Mouse (Mus musculus) embryonic facial prominence, embryonic 12.5 days (tissue): ENCODE measurements around the gene Rtn4. TPM values are rescaled to one million over a fixed set of nuclear protein-coding genes. Genes with fewer than 3 reads are reported as not detected.
"Not testable (repeated sequence)": the region's sequence is repeated elsewhere in the genome, so short reads cannot be mapped to it uniquely, and the experiment has no call there.

Experiments used
- ATAC-seq: fragments of 200-750 bp; cut with Nextera tagmentation; 2 replicates; pipeline ENCODE4 v1.8.0; 2017; ENCODE audit not compliant: insufficient number of reproducible peaks, insufficient read depth, low FRiP score, low TSS enrichment
- H3K27ac ChIP-seq: fragments of 300-500 bp; sonication (generic); 2 replicates; pipeline ENCODE4 v1.5.1; 2016; ENCODE audit warnings: mild to moderate bottlenecking
- H3K27me3 ChIP-seq: fragments of 300-500 bp; sonication (generic); 2 replicates; pipeline ENCODE4 v1.6.1; 2016; ENCODE audit warnings: mild to moderate bottlenecking, moderate library complexity
- H3K36me3 ChIP-seq: fragments of 300-500 bp; sonication (generic); 2 replicates; pipeline ENCODE4 v1.6.1; 2016; ENCODE audit warnings: mild to moderate bottlenecking
- H3K4me1 ChIP-seq: fragments of 300-500 bp; sonication (generic); 2 replicates; pipeline ENCODE4 v1.6.1; 2016
- H3K4me2 ChIP-seq: fragments of 300-500 bp; sonication (generic); replicated peaks from 2 replicates; pipeline ENCODE4 v1.6.1; 2016; ENCODE audit warnings: mild to moderate bottlenecking, moderate library complexity
- H3K4me3 ChIP-seq: fragments of 300-500 bp; sonication (generic); 2 replicates; pipeline ENCODE4 v1.5.1; 2016; ENCODE audit warnings: mild to moderate bottlenecking
- H3K9ac ChIP-seq: fragments of 300-500 bp; sonication (generic); 2 replicates; pipeline ENCODE4 v1.6.1; 2016; ENCODE audit warnings: mild to moderate bottlenecking, moderate library complexity
- H3K9me3 ChIP-seq: fragments of 300-500 bp; sonication (generic); 2 replicates; pipeline ENCODE4 v1.6.1; 2016; ENCODE audit warnings: mild to moderate bottlenecking, moderate library complexity
- WGBS: fragments of 180-500 bp; shearing (Covaris S2); methylation state at CpG from one replicate; pipeline ENCODE4 v1.1.7; 2016; 5-methylcytosine and 5-hydroxymethylcytosine counted together
- polyA plus RNA-seq: library from polyadenylated mRNA; unstranded; fragments of >200 nt; fragmentation: Nextera tagmentation; extraction: Ambion mirVana; gene quantifications from 2 replicates; pipeline ENCODE4 v1.2.1, GENCODE M21; 2016

Gene Rtn4
- polyA plus RNA-seq = 88.5 and 92.4 TPM in 2 replicates

DNA sequence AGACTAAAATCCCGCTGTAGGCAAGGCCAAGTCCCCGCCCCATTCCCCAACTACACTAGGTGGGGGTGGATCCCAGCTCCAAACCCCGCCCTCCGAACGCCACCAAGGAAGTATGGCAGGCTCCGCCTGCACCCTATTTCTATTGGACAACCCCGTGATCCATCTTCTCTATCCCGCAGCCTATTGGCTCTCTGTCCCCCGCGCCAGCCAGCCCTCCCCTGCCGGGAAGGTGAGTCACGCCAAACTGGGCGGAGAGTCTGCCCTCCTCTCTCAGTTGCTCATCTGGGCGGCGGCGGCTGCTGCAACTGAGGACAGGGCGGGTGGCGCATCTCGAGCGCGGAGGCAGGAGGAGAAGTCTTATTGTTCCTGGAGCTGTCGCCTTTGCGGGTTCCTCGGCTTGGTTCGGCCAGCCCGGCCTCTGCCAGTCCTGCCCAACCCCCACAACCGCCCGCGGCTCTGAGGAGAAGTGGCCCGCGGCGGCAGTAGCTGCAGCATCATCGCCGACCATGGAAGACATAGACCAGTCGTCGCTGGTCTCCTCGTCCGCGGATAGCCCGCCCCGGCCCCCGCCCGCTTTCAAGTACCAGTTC, at the start of gene Rtn4:
Gene Rtn4 (plus strand): TSS at position 265 of the 590 bp plus-strand sequence.
- under 1% methylated on average over 43 of the region's 43 CpGs for WGBS
- H3K27ac ChIP-seq = peak within 1 kb of the TSS; percentile 99
- peak within 1 kb of the TSS; percentile 96 for H3K9ac ChIP-seq
- peak within 1 kb of the TSS; percentile 89 for H3K4me3 ChIP-seq
- H3K36me3 ChIP-seq = no peaks in the 10 kb centered on the region
- peak; percentile 98 for ATAC-seq
- no peaks in the 10 kb centered on the region for H3K4me1 ChIP-seq
- H3K9me3 ChIP-seq = no peaks in the 10 kb centered on the region
- no peaks in the 10 kb centered on the region for H3K27me3 ChIP-seq
- peak within 1 kb of the TSS; percentile 57 for H3K4me2 ChIP-seq

DNA sequence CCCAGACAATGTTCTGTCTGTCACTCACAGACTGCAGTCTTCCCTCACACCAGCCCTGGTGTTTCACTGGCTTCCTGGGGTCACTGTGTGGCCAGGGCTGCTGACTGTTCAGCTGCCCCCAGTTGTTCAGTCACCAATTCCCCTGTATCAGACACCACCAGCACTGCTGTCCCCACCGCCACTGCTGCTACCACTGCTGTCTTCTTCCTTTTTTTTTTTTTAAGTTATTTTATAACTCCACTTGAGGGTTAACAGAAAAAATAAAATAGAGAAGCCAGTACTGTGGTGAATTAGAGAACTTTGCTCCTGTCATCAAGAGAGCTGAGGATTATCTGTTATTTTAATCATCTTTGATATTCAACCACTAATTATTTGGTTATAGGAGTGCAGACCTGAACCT, 48.3 kb upstream of the Rtn4 start:
- 77% methylated on average over 1 of the region's 1 CpGs for WGBS
- ATAC-seq = no peak
- Histone ChIP-seq H3K9me3 (no peaks in the 10 kb centered on the region), H3K4me1 (no peaks in the 10 kb centered on the region), H3K27ac (no peak overlapping the region), H3K27me3 (no peaks in the 10 kb centered on the region), H3K4me3 (no peak overlapping the region), H3K9ac (no peak overlapping the region), H3K4me2 (no peak overlapping the region), H3K36me3 (no peaks in the 10 kb centered on the region)

DNA sequence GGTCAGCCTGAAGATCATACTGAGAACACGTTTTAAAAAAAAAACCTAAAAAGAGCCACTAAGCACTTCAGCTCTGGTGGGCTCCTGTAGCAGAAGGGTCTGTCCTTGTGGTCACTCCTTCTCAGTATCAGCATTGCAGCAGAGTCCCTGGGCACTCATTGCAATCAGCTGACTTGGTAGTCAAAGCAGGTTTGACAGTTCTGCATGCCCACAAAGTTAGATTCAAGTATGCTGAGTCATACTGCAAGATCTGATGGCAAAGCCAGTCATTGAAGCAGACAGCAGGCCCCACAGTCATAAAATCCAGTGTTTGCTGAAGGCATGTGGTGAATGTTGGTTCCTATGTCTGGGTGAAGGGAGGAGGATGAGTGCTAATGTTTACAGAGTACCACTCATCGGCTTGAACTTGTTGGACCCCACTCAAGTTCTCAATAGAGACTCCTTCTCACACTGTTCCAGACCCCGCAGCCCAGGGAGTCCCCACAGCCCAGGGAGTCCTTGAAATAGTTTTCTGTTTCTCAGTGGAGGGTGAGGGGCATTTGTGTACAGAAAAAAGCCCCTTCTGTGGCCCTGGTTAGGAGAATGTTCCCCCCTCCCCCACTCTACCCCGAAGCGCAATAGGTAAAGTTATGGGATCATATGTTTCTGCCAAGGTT, 47.2 kb upstream of the Rtn4 start:
- WGBS = 76% methylated on average over 5 of the region's 5 CpGs
- no peak overlapping the region for H3K4me3 ChIP-seq
- no peaks in the 10 kb centered on the region for H3K36me3 ChIP-seq
- H3K4me2 ChIP-seq = no peak overlapping the region
- H3K9ac ChIP-seq = no peak overlapping the region
- no peaks in the 10 kb centered on the region for H3K4me1 ChIP-seq
- H3K9me3 ChIP-seq = no peaks in the 10 kb centered on the region
- no peaks in the 10 kb centered on the region for H3K27me3 ChIP-seq
- H3K27ac ChIP-seq = no peak overlapping the region
- no peak for ATAC-seq

DNA sequence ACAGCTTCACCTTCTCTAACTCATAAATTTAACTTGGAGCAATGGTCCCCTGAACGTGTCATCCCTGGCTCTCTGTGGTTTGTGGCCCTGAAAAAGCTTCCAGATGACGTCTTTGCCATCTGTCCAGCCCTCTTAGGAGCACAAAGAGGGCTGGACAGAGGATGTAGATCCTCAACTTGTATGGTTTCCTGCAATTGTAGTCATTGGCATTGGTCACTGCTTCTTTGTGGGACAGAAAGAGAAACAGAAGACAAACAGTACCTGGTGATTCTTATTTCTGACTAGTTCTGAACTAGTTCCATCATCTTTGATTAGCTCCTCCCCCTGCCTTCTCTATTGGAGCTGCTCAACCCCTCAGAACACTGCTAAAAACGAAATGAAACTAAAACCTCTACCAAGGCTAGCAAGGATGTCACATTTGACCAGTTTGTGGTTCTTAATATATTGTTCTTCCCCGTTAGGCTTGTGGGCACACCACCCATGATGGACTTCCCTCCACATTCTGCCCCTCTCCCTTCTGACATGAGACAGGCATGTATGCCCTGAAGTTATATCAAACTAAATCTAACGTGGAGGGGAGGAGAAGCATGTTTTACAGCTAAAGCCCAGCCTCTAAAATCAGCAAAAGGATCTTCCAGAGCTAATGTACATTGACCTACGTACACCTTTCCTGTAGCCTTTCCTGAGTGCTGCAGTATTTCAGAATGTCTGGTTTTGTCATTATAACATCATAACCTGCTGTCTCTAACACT, 45.0 kb upstream of the Rtn4 start:
- ATAC-seq = no peak
- Histone ChIP-seq H3K9me3 (no peaks in the 10 kb centered on the region), H3K27ac (no peak overlapping the region), H3K9ac (no peak overlapping the region), H3K27me3 (no peaks in the 10 kb centered on the region), H3K4me3 (no peak overlapping the region), H3K4me2 (no peak overlapping the region), H3K4me1 (no peaks in the 10 kb centered on the region), H3K36me3 (no peaks in the 10 kb centered on the region)
- 54% methylated on average over 6 of the region's 6 CpGs for WGBS

DNA sequence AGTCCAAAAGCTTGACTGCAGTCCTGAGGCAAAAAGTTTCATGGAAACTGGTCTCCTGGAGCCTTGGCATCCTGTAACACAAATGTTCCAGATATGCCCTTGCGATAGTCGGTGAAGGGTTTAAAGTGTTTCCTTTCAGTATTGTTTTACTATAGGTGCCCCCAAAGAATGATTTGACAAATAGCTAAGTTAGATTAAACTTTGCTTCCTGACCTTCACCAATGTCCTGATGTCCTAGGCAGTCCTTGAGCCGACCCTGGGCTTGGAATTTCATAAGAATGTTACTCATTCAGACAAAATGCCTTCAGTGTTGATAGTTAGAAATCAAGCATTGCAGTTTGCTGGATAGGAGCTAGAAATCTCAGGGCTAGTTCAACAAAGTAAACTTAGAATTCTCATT, 37.4 kb upstream of the Rtn4 start:
- 91% methylated on average over 3 of the region's 3 CpGs for WGBS

DNA sequence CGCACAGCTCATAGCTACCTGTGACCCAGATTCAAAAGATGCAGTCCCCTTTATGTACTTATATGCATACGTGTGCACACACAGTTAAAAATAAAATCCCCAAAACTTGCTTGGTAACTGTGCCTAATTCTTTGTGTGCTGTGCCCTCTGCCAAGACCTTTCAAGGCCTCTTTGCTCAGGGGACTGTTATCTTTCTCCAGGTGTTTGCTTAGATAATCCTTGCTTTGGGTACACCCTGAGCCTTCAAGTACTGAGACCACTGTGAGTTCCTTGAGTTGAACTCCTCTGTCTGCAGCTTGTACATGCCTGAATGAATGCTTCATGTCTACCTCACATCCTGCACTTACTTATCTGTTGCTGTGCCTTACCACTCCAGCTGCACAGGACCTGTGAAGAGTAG, 32.0 kb upstream of the Rtn4 start:
- no peaks in the 10 kb centered on the region for H3K9me3 ChIP-seq
- no peaks in the 10 kb centered on the region for H3K27me3 ChIP-seq
- H3K36me3 ChIP-seq = no peaks in the 10 kb centered on the region
- 73% methylated on average over 2 of the region's 2 CpGs for WGBS
- H3K4me2 ChIP-seq = no peak overlapping the region
- H3K27ac ChIP-seq = no peak overlapping the region
- H3K9ac ChIP-seq = no peak overlapping the region
- H3K4me1 ChIP-seq = no peaks in the 10 kb centered on the region
- no peak for ATAC-seq
- no peak overlapping the region for H3K4me3 ChIP-seq

More for the DNA sequence above, 37.4 kb upstream of the Rtn4 start:
- not testable (repeated sequence) for H3K9me3 ChIP-seq, H3K36me3 ChIP-seq, H3K4me1 ChIP-seq, H3K4me2 ChIP-seq, H3K4me3 ChIP-seq, H3K27ac ChIP-seq, ATAC-seq, H3K27me3 ChIP-seq, H3K9ac ChIP-seq

DNA sequence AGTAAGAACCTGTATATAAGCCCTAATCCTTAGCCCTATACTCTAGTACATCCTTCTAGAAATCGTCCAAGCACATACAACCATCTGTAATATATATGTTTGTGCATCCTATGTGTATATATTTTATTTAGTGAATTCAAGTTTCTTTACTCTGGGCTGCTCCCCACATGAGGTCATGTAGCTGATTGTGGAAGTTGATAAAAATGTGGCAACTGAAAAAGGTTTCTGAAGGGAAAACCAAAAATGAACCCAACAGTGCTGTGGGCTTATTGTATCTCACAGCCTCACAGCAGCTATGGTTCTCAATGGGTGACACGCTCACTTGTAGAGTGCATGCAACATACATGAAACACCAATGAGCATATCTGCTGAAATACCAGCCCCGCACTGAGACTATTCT, 25.1 kb upstream of the Rtn4 start:
- no peak for ATAC-seq
- H3K9ac ChIP-seq = no peak overlapping the region
- WGBS = 87% methylated on average over 3 of the region's 3 CpGs

DNA sequence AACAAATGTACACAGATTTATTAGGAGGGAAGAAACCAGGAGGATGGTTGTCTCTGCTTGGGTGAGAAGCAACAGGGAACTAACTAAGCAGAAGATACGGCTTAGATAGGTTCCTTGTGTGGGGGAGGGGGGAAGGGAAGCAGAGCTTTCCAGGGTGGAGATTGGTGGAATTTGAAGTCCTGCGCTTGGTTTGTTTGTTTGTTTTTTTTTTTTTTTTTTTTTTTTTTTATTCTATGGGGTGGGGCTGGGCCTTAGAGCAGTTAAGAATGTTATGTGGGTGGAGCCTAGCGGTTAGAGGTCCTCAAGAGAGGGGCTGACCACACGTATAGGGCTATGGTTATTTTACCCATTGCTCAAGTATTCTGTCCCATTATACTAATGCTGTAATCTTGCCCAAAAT, 23.0 kb upstream of the Rtn4 start:
- H3K4me3 ChIP-seq = no peak overlapping the region
- no peak overlapping the region for H3K4me2 ChIP-seq
- no peaks in the 10 kb centered on the region for H3K36me3 ChIP-seq
- H3K27me3 ChIP-seq = no peaks in the 10 kb centered on the region
- no peaks in the 10 kb centered on the region for H3K4me1 ChIP-seq
- no peak overlapping the region for H3K9ac ChIP-seq
- no peak overlapping the region for H3K27ac ChIP-seq
- ATAC-seq = no peak
- 72% methylated on average over 4 of the region's 4 CpGs for WGBS
- H3K9me3 ChIP-seq = no peaks in the 10 kb centered on the region

More for the DNA sequence above, 25.1 kb upstream of the Rtn4 start:
- no peaks in the 10 kb centered on the region for H3K27me3 ChIP-seq
- no peaks in the 10 kb centered on the region for H3K4me1 ChIP-seq
- no peak overlapping the region for H3K4me3 ChIP-seq
- no peaks in the 10 kb centered on the region for H3K9me3 ChIP-seq
- no peaks in the 10 kb centered on the region for H3K36me3 ChIP-seq
- H3K27ac ChIP-seq = no peak overlapping the region
- H3K4me2 ChIP-seq = no peak overlapping the region

DNA sequence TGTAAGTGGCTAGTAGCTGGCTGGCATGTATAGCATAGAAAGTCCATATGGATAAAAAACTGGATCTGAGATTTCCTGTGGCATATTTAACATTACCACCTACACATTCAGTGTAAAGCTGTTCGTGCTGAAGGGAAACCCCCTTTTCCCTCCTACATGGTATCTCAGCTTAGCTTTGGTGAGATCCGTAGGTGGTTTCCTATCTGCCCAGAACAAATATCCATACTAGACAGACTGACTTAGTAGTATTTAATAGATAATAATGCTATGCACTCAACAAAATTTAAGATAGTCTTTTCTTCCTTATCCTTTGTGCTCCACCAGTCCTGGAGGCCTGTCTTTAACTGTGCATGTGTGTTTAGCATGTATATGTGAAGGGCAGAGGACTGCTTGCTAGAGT, 19.4 kb upstream of the Rtn4 start:
- Histone ChIP-seq H3K9me3 (peaks cover 6% of the 10 kb centered on the region; the same call in 1 of the 2 replicates), H3K4me3 (no peak overlapping the region), H3K27me3 (no peaks in the 10 kb centered on the region), H3K9ac (no peak overlapping the region), H3K27ac (no peak overlapping the region), H3K4me2 (no peak overlapping the region), H3K36me3 (no peaks in the 10 kb centered on the region), H3K4me1 (no peaks in the 10 kb centered on the region)
- 88% methylated on average over 2 of the region's 2 CpGs for WGBS
- no peak for ATAC-seq

DNA sequence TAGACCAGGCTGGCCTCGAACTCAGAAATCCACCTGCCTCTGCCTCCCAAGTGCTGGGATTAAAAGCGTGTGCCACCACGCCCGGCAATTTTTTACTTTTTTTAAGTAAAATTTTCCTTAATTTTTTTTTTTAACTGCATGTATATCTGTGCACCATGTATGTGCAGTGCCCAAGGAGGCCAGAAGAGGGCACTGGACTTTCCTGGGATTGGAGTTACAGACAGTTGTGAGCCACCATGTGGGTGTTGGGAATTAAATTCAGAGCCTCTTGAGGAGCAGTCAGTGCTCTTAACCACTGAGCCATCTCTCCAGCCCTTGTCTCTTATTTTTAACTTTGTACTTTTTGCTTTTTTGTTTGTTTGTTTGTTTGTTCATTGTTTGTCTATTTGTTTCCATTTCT, 16.0 kb upstream of the Rtn4 start:
- Histone ChIP-seq H3K4me3 (no peak overlapping the region), H3K36me3 (no peaks in the 10 kb centered on the region), H3K4me2 (no peak overlapping the region), H3K9ac (no peak overlapping the region), H3K27ac (no peak overlapping the region), H3K9me3 (peaks cover 6% of the 10 kb centered on the region; the same call in 1 of the 2 replicates), H3K4me1 (no peaks in the 10 kb centered on the region), H3K27me3 (no peaks in the 10 kb centered on the region)
- no peak for ATAC-seq
- WGBS = 93% methylated on average over 4 of the region's 4 CpGs

DNA sequence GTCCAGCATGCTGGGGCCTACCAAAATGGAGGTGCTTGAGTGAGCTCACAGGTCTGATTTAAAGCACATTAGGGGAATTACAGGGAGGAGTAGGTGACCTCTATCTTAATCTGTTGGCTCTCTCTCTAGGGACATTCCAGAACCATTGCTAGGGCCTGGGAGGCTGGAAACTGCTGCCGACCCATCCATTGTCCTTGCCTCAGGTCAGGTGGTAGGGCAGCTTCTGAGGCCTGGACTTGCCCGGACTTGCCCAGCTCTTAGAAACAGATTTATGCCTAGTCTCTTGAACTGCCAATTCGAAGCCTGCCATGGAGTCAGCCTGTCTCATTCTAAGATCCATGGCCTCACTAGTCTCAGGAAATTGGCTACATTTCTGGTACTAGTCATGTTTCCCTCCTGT, 12.8 kb upstream of the Rtn4 start:
- Histone ChIP-seq H3K36me3 (no peaks in the 10 kb centered on the region), H3K27ac (no peak overlapping the region), H3K9me3 (peaks cover 6% of the 10 kb centered on the region; the same call in 1 of the 2 replicates), H3K4me3 (no peak overlapping the region), H3K9ac (no peak overlapping the region), H3K27me3 (no peaks in the 10 kb centered on the region), H3K4me2 (no peak overlapping the region), H3K4me1 (no peaks in the 10 kb centered on the region)
- no peak for ATAC-seq
- 70% methylated on average over 3 of the region's 3 CpGs for WGBS

DNA sequence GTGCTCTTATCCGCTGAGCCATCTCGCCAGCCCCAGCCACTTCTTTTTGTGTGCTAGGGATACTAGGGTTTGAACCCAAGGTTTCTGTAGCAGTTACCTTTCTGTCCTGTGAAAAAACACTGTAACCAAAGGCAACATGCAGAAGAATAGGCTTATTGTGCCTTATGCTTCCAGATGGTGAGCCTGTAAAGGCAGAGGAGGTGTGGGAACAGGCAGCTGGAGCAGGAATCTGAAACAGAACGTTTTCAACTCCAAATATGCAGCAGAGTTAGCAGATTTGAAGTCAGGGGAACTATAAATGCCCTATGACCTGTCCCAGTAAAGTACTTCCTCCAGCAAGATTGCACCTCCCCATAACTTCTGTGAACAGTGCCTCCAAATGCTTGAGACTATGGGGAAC, 12.0 kb upstream of the Rtn4 start:
- Histone ChIP-seq H3K27me3 (no peaks in the 10 kb centered on the region), H3K4me2 (no peak overlapping the region), H3K36me3 (no peaks in the 10 kb centered on the region), H3K4me3 (no peak overlapping the region), H3K4me1 (no peaks in the 10 kb centered on the region), H3K9me3 (peaks cover 6% of the 10 kb centered on the region; the same call in 1 of the 2 replicates), H3K27ac (no peak overlapping the region), H3K9ac (no peak overlapping the region)
- 73% methylated on average over 3 of the region's 3 CpGs for WGBS
- ATAC-seq = no peak
